Mouse (Mus musculus) layer of hippocampus, adult 9-11 months (tissue): Measurements from ENCODE around the gene Siah1b.

Experiments
- DNase-seq: peaks from one replicate; pipeline ENCODE4 v3.0.0; 2022

Gene Siah1b

DNA sequence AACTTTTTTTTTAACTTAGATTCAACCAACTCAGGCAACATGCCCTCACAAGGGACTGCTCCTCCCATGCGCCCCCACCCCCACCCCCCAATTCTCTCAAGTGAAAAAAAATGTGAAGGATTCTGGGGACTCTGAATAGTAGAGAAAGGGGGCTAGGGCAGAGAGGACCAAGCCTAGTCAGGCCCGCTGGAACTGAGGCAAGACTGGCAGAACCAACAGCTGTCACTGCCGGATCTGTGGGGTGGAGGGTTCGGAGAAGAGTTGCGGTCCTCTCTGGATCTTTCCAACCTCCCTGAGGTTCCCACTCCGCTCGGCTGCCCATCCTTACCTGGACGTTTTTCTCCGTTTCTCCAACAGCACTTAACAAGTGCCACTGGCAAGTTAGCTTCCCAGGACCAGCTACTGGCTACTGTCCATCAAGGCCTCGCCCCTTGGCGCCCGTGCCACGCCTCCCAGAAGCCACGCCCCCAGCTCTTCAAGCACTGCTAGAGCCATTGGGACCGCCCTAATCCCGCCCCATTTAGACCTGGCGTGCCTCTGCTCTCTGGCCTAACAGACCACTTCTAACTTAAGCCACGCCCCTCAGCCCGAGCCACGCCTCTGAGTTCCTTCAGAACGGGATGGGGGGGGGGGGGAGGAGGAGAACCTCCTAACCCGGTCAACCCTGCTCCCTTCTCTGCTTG lies 48.5 kb downstream of the Siah1b start, which contains the start of gene Car5b:
TSS of gene Car5b (minus strand) at position 391 of the 683 bp plus-strand sequence.
- peak; percentile 87 for DNase-seq
